Mouse (Mus musculus): ENCODE measurements around the gene Coro2b. TPM values are rescaled to one million over a fixed set of nuclear protein-coding genes. Genes with fewer than 3 reads are reported as not detected.

Coro2b gene
- polyA plus RNA-seq, 1 experiment from 2014 or later = 33.4 TPM

DNA sequence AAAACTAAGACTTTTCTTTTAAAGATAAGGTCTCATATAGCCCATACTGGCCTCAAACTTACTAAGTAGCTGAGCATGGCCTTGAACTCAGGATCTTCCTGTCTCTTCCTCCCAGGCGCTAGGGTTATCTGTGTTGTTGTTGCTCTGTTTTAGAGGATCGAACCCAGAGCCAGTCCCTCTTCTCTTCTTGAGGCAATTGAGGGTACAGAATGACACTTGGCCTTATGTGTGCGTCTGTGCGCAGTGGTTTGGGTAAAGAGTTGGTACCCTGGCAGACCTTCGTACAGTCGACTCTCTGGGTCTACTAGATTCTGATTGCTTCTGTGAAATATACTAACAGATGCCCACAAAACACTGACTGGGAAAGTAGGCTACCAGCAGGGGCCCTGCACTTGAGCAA lies 114.9 kb downstream of the Coro2b start:
- no peak overlapping the region for H3K4me3 ChIP-seq (ENCODE audit: low read depth, low read length)
- no peak for ATAC-seq
- peaks cover 8% of the 10 kb centered on the region; the same call in 1 of the 2 replicates for H3K36me3 ChIP-seq (ENCODE audit: control insufficient read depth, insufficient read depth, low read length)
- H3K9me3 ChIP-seq (replicated peaks; ENCODE audit: control insufficient read depth, low read length, poor library complexity, severe bottlenecking) = no peaks in the 10 kb centered on the region
- no peak overlapping the region for H3K27ac ChIP-seq (ENCODE audit: low read length)
- no peak overlapping the region for H3K4me2 ChIP-seq (ENCODE audit: low read length)
- no peak overlapping the region for H3K9ac ChIP-seq (ENCODE audit: low read depth, low read length)
- no peaks in the 10 kb centered on the region for H3K27me3 ChIP-seq (ENCODE audit: control insufficient read depth, insufficient read depth, low read depth, low read length)
- H3K4me1 ChIP-seq (ENCODE audit: control insufficient read depth, insufficient read depth, low read length) = peaks cover 3% of the 10 kb centered on the region; the same call in 1 of the 2 replicates
- 95% methylated on average over 6 of the region's 6 CpGs for WGBS

DNA sequence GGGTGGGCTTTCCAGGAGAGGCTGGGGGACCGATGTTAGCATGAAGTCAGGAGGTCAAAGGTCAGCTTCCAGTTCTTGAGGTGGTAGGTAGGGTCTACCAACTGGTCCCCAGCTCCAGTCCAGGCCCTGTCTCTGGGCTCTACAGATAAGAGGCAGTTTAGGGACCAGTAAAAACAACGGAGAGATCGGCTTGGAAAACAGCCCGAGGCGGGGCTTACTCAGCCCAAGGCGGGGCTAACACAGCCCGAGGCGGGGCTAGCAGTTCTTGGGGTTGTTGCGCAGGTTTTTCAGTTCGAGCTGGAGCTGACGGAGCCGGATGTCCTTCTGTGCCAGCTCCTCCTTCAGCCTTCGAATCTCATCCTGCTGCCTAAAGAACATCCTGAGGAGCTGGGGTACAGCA lies 115.8 kb downstream of the Coro2b start:
- 11% methylated on average over 13 of the region's 13 CpGs for WGBS
- Histone ChIP-seq H3K27ac (ENCODE audit: low read length) (no peak overlapping the region), H3K27me3 (ENCODE audit: control insufficient read depth, insufficient read depth, low read depth, low read length) (no peaks in the 10 kb centered on the region), H3K9me3 (replicated peaks; ENCODE audit: control insufficient read depth, low read length, poor library complexity, severe bottlenecking) (no peaks in the 10 kb centered on the region), H3K4me3 (ENCODE audit: low read depth, low read length) (no peak overlapping the region), H3K9ac (ENCODE audit: low read depth, low read length) (no peak overlapping the region), H3K4me1 (ENCODE audit: control insufficient read depth, insufficient read depth, low read length) (peaks cover 3% of the 10 kb centered on the region; the same call in 1 of the 2 replicates), H3K36me3 (ENCODE audit: control insufficient read depth, insufficient read depth, low read length) (peaks cover 8% of the 10 kb centered on the region; the same call in 1 of the 2 replicates), H3K4me2 (ENCODE audit: low read length) (no peak overlapping the region)
- no peak for ATAC-seq

DNA sequence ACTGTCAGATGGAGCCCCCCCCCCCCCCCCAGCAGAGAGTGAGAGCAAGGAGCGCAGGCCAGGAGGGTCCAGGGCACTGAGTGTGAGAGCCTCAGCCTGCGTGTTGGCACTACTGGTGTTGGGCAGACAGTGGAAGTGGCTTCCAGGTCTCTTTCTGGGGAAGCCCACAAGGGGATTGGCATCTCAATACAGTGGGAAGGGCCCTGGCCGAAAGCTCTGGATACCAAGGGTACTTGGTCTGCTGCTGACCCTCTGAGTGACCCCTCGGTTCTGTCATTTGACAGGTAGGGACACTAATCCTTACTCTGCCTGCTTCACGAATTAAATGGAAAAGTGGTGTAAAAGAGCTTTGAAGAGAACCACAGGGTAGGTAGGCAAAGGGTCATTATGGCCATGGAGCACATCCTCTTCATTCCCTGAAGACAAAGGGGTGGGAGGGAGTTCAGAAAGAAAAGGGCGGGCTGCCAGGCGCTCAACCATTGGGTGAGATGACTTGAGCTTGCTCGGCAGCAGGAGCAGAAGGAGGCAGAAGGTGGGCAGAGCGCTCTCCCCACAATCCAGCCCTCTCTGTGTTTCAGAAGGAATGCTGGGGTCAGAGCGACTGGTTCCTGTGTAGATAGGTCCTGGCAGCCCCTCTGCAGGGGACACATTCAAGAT lies 116.5 kb downstream of the Coro2b start:
- no peak overlapping the region for H3K4me3 ChIP-seq (ENCODE audit: low read depth, low read length)
- no peaks in the 10 kb centered on the region for H3K27me3 ChIP-seq (ENCODE audit: control insufficient read depth, insufficient read depth, low read depth, low read length)
- H3K9me3 ChIP-seq (replicated peaks; ENCODE audit: control insufficient read depth, low read length, poor library complexity, severe bottlenecking) = no peaks in the 10 kb centered on the region
- no peak overlapping the region for H3K9ac ChIP-seq (ENCODE audit: low read depth, low read length)
- no peak overlapping the region for H3K4me2 ChIP-seq (ENCODE audit: low read length)
- H3K36me3 ChIP-seq (ENCODE audit: control insufficient read depth, insufficient read depth, low read length) = peaks cover 6% of the 10 kb centered on the region; the same call in 1 of the 2 replicates
- ATAC-seq = no peak
- peaks cover 3% of the 10 kb centered on the region for H3K4me1 ChIP-seq (ENCODE audit: control insufficient read depth, insufficient read depth, low read length)
- WGBS = 34% methylated on average over 9 of the region's 10 CpGs
- no peak overlapping the region for H3K27ac ChIP-seq (ENCODE audit: low read length)

DNA sequence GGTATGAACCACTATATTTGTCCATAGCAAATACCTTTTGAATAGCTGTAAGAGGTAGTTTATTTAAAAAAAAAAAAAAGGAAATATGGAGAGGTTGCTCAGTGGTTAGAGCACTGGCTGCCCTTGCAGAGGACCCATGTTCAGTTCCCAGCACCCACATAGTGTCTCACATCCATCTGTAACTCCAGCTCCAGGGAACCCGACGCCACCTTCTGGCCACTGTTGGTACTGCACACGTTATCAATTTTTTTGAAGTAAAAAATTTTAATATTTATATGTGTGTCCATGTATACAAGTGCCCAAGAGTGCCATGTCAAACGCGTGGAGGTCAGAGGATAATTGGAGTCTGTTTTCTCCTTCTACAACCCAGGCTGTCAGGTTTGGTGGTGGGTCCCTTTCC lies 118.1 kb downstream of the Coro2b start:
- H3K27ac ChIP-seq (ENCODE audit: low read length) = no peak overlapping the region
- 0 out of 2 replicates have a peak, but pooled peaks cover 2% of the 10 kb centered on the region for H3K36me3 ChIP-seq (ENCODE audit: control insufficient read depth, insufficient read depth, low read length)
- H3K4me1 ChIP-seq (ENCODE audit: control insufficient read depth, insufficient read depth, low read length) = peaks cover 10% of the 10 kb centered on the region
- no peak for ATAC-seq
- H3K9me3 ChIP-seq (replicated peaks; ENCODE audit: control insufficient read depth, low read length, poor library complexity, severe bottlenecking) = no peaks in the 10 kb centered on the region
- no peak overlapping the region for H3K9ac ChIP-seq (ENCODE audit: low read depth, low read length)
- no peaks in the 10 kb centered on the region for H3K27me3 ChIP-seq (ENCODE audit: control insufficient read depth, insufficient read depth, low read depth, low read length)
- WGBS = 61% methylated on average over 5 of the region's 5 CpGs
- no peak overlapping the region for H3K4me3 ChIP-seq (ENCODE audit: low read depth, low read length)
- H3K4me2 ChIP-seq (ENCODE audit: low read length) = no peak overlapping the region

DNA sequence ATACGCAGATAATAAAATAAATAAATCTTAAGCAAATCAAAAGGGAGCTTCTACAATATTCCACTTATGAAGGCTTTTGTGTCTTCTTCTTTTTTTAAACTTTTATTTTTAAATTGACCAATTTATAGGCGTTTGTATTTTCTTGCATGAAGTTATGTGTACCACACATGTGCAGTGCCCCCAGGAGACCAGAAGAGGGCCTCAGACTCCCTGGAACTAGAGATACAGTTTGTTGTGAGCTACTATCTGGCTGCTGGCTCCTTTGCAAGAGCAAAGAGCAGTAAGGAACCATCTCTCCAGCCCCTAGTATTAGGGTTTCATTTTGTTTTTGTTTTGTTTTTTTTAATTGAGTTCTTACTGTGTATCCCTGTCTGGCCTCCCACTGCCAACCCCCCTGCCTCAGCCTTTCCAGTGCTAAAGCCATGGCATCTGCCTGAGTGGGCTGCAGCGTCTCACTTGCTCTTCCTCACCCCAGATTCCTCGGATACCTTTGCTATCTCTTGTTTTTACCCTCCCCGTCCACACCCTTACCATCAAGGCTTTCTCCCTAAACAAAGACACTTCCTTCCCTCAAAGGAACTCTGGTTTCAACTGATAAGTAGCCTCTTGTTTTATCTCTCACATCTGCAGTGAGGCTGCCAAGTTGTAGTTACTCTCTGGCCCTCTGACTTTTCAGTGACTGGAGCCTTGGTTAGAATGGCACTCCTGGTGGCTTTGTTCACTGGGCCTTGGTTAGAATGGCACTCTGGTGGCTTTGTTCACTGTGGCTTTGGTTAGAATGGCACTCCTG lies 129.3 kb downstream of the Coro2b start:
- no peaks in the 10 kb centered on the region for H3K9me3 ChIP-seq (replicated peaks; ENCODE audit: control insufficient read depth, low read length, poor library complexity, severe bottlenecking)
- WGBS = 88% methylated on average over 5 of the region's 5 CpGs
- no peaks in the 10 kb centered on the region for H3K4me1 ChIP-seq (ENCODE audit: control insufficient read depth, insufficient read depth, low read length)
- H3K27ac ChIP-seq (ENCODE audit: low read length) = no peak overlapping the region
- no peaks in the 10 kb centered on the region for H3K27me3 ChIP-seq (ENCODE audit: control insufficient read depth, insufficient read depth, low read depth, low read length)
- H3K4me3 ChIP-seq (ENCODE audit: low read depth, low read length) = no peak overlapping the region
- no peak for ATAC-seq
- no peaks in the 10 kb centered on the region for H3K36me3 ChIP-seq (ENCODE audit: control insufficient read depth, insufficient read depth, low read length)
- no peak overlapping the region for H3K9ac ChIP-seq (ENCODE audit: low read depth, low read length)
- no peak overlapping the region for H3K4me2 ChIP-seq (ENCODE audit: low read length)

DNA sequence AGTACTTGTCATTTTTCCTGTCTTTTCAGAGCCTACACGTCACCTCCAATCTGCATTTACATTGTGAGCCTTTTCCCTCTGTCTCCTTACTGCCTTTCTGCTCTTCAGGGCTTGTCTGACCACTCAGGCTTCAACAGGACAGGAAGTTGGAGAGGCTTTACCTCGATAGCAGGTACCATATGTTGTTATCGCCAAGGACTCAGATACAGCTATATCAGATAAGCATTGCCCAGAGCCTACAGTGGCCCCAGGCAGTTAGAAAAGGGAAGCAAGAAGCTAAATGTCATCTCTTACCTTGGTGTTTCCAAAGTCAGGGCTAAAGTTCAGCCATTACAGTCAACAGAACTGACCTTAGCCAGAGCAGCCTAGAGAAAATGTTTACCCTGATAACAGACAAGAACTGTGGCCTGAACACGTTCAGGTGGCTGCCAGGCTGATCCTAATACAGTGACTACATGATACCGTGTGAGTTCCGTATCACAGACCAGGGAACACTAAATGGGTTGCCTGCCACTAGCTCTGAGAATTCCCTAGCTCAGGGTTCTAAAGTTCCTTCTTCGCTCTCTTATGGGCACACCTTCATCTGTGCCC lies 130.3 kb downstream of the Coro2b start:
- WGBS = 88% methylated on average over 7 of the region's 7 CpGs
- Histone ChIP-seq H3K9ac (ENCODE audit: low read depth, low read length) (no peak overlapping the region), H3K9me3 (replicated peaks; ENCODE audit: control insufficient read depth, low read length, poor library complexity, severe bottlenecking) (no peaks in the 10 kb centered on the region), H3K27me3 (ENCODE audit: control insufficient read depth, insufficient read depth, low read depth, low read length) (no peaks in the 10 kb centered on the region), H3K4me2 (ENCODE audit: low read length) (no peak overlapping the region), H3K27ac (ENCODE audit: low read length) (no peak overlapping the region), H3K4me1 (ENCODE audit: control insufficient read depth, insufficient read depth, low read length) (no peaks in the 10 kb centered on the region), H3K36me3 (ENCODE audit: control insufficient read depth, insufficient read depth, low read length) (no peaks in the 10 kb centered on the region), H3K4me3 (ENCODE audit: low read depth, low read length) (no peak overlapping the region)
- ATAC-seq = no peak

DNA sequence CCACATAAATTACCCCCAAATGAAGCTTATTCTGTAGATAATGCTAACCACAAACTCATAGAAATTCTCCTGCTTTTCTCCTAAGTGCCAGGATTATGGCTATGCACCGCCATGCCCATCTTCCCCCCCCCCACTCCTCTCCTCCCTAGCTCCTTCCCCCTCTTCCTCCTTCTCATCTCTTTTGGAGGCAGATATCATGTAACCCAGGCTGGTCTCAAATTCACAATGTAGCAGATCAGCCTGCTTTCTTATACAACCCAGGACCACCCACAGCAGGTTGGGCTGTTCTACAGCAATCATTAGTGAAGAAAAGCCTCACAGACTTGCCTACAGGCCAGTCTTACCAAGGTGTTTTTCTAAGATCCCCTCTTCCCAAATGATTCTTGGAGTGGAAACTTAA lies 135.3 kb downstream of the Coro2b start:
- no peaks in the 10 kb centered on the region for H3K27me3 ChIP-seq (ENCODE audit: control insufficient read depth, insufficient read depth, low read depth, low read length)
- no peak overlapping the region for H3K9ac ChIP-seq (ENCODE audit: low read depth, low read length)
- H3K4me3 ChIP-seq (ENCODE audit: low read depth, low read length) = no peak overlapping the region
- 78% methylated on average over 1 of the region's 1 CpGs for WGBS
- ATAC-seq = no peak
- no peaks in the 10 kb centered on the region for H3K36me3 ChIP-seq (ENCODE audit: control insufficient read depth, insufficient read depth, low read length)
- no peaks in the 10 kb centered on the region for H3K4me1 ChIP-seq (ENCODE audit: control insufficient read depth, insufficient read depth, low read length)
- H3K9me3 ChIP-seq (replicated peaks; ENCODE audit: control insufficient read depth, low read length, poor library complexity, severe bottlenecking) = no peaks in the 10 kb centered on the region
- H3K4me2 ChIP-seq (ENCODE audit: low read length) = no peak overlapping the region
- no peak overlapping the region for H3K27ac ChIP-seq (ENCODE audit: low read length)

DNA sequence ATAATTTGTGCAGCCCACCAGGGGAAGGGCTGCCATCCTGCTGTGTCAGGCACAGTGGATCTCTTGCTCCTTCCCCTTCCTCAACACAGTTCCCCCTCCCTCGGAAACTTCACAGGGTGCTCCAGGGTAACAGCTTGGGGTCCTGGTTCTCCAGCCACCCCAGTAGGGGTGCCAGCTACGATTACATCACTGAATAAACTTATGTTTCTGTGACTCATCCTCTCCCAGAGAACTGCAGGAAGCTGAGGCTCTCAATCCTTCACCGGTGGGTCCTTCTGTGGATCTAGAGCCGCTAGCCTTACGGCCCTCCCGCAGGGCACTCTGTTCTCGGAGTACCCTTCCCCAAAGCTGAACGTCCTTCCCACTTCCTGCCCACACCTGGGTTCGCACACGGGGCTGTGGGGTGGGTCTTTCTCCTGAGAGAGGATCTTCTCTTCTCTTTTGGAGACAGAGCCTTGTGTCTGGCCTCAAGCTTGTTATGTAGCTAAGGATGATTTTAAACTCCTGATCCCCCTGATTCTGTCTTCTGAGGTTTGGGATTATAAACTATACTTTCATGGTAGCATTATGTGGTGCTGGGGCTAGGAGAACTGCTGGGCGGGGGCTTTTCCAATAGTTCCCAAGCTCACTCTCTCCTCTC lies 136.2 kb downstream of the Coro2b start:
- Histone ChIP-seq H3K36me3 (ENCODE audit: control insufficient read depth, insufficient read depth, low read length) (no peaks in the 10 kb centered on the region), H3K27me3 (ENCODE audit: control insufficient read depth, insufficient read depth, low read depth, low read length) (no peaks in the 10 kb centered on the region), H3K9me3 (replicated peaks; ENCODE audit: control insufficient read depth, low read length, poor library complexity, severe bottlenecking) (no peaks in the 10 kb centered on the region), H3K4me2 (ENCODE audit: low read length) (no peak overlapping the region), H3K4me3 (ENCODE audit: low read depth, low read length) (no peak overlapping the region), H3K4me1 (ENCODE audit: control insufficient read depth, insufficient read depth, low read length) (no peaks in the 10 kb centered on the region), H3K9ac (ENCODE audit: low read depth, low read length) (no peak overlapping the region), H3K27ac (ENCODE audit: low read length) (no peak overlapping the region)
- 69% methylated on average over 11 of the region's 11 CpGs for WGBS
- no peak for ATAC-seq

All from midbrain, embryonic 16.5 days (tissue).